Mouse (Mus musculus) forebrain, embryonic 16.5 days (tissue): ENCODE measurements around the gene Olfml3. TPM values are rescaled to one million over a fixed set of nuclear protein-coding genes. Genes with fewer than 3 reads are reported as not detected.

Experiments
- ATAC-seq: fragments of 200-750 bp; cut with Nextera tagmentation; 2 replicates; pipeline ENCODE4 v1.8.0; 2017; ENCODE audit warnings: mild to moderate bottlenecking, moderate library complexity
- H3K27ac ChIP-seq: fragments of 300-500 bp; sonication (generic); 2 replicates; pipeline ENCODE4 v1.5.1; 2014; ENCODE audit warnings: low read length, control low read depth
- H3K27me3 ChIP-seq: fragments of 300-500 bp; sonication (generic); replicated peaks from 2 replicates; pipeline ENCODE4 v1.6.1; 2014; ENCODE audit warnings: low read length; ENCODE audit not compliant: control insufficient read depth, insufficient read depth
- H3K36me3 ChIP-seq: fragments of 300-500 bp; sonication (generic); 2 replicates; pipeline ENCODE4 v1.6.1; 2014; ENCODE audit not compliant: control insufficient read depth, insufficient read depth
- H3K4me1 ChIP-seq: fragments of 300-500 bp; sonication (generic); replicated peaks from 2 replicates; pipeline ENCODE4 v1.6.1; 2014; ENCODE audit warnings: low read length; ENCODE audit not compliant: control insufficient read depth, insufficient read depth
- H3K4me2 ChIP-seq: fragments of 300-500 bp; sonication (generic); 2 replicates; pipeline ENCODE4 v1.6.1; 2014; ENCODE audit warnings: mild to moderate bottlenecking, low read length, control low read depth
- H3K4me3 ChIP-seq: fragments of 300-500 bp; sonication (generic); replicated peaks from 2 replicates; pipeline ENCODE4 v1.5.1; 2014; ENCODE audit warnings: mild to moderate bottlenecking, low read length, control low read depth
- H3K9ac ChIP-seq: fragments of 300-500 bp; sonication (generic); replicated peaks from 2 replicates; pipeline ENCODE4 v1.6.1; 2014; ENCODE audit warnings: low read depth, low read length, control low read depth
- H3K9me3 ChIP-seq: fragments of 300-500 bp; sonication (generic); 2 replicates; pipeline ENCODE4 v1.6.1; 2016; ENCODE audit warnings: low read length; ENCODE audit not compliant: control insufficient read depth
- WGBS: fragments of 180-500 bp; shearing (Covaris S2); extraction: QIAGEN DNeasy Blood & Tissue Kit; methylation state at CpG from one replicate; pipeline ENCODE4 v1.1.7; 2014; 5-methylcytosine and 5-hydroxymethylcytosine counted together
- polyA plus RNA-seq: library from polyadenylated mRNA; unstranded; fragments of >200 nt; fragmentation: Nextera tagmentation; extraction: Ambion mirVana; gene quantifications from 2 replicates; pipeline ENCODE4 v1.2.1, GENCODE M21; 2015

Olfml3 gene
- polyA plus RNA-seq, 1 experiment from 2014 or later: 5.1 TPM

- 89% methylated on average over 5 of the region's 5 CpGs for WGBS
Observed at GRCm38 (mm10) chr3:103746711-103747110, 8.9 kb upstream of the Olfml3 start.

GRCm38 (mm10) chr3:103745001-103745770 lies 7.4 kb upstream of the Olfml3 start:
- Histone ChIP-seq H3K27me3 (no peaks in the 10 kb centered on the region), H3K9ac (no peak overlapping the region), H3K9me3 (no peaks in the 10 kb centered on the region), H3K4me3 (no peak overlapping the region), H3K4me1 (no peaks in the 10 kb centered on the region), H3K4me2 (no peak overlapping the region), H3K36me3 (peaks cover 39% of the 10 kb centered on the region), H3K27ac (no peak overlapping the region)
- 94% methylated on average over 14 of the region's 14 CpGs for WGBS
- no peak for ATAC-seq

More at GRCm38 (mm10) chr3:103746711-103747110, 8.9 kb upstream of the Olfml3 start:
- H3K4me1 ChIP-seq: no peaks in the 10 kb centered on the region
- H3K4me2 ChIP-seq: no peak overlapping the region
- no peak overlapping the region for H3K9ac ChIP-seq
- H3K9me3 ChIP-seq: no peaks in the 10 kb centered on the region
- no peak overlapping the region for H3K4me3 ChIP-seq
- H3K27me3 ChIP-seq: no peaks in the 10 kb centered on the region
- no peak overlapping the region for H3K27ac ChIP-seq
- no peak for ATAC-seq
- H3K36me3 ChIP-seq: peaks cover 39% of the 10 kb centered on the region

- Histone ChIP-seq H3K4me1 (peaks cover 3% of the 10 kb centered on the region), H3K27me3 (no peaks in the 10 kb centered on the region), H3K4me3 (no peak overlapping the region), H3K4me2 (no peak overlapping the region), H3K27ac (no peak overlapping the region), H3K36me3 (peaks cover 27% of the 10 kb centered on the region), H3K9ac (no peak overlapping the region), H3K9me3 (no peaks in the 10 kb centered on the region)
- no peak for ATAC-seq
- WGBS: 87% methylated on average over 6 of the region's 6 CpGs
Observed at GRCm38 (mm10) chr3:103743208-103743607, 5.4 kb upstream of the Olfml3 start.

- Histone ChIP-seq H3K4me3 (no peak overlapping the region), H3K27ac (no peak overlapping the region), H3K4me2 (no peak overlapping the region), H3K9ac (no peak overlapping the region), H3K27me3 (no peaks in the 10 kb centered on the region), H3K4me1 (peaks cover 27% of the 10 kb centered on the region), H3K36me3 (peaks cover 20% of the 10 kb centered on the region), H3K9me3 (no peaks in the 10 kb centered on the region)
- ATAC-seq: no peak
- 36% methylated on average over 5 of the region's 5 CpGs for whole genome bisulfite sequencing
Observed at GRCm38 (mm10) chr3:103740342-103740741, 2.5 kb upstream of the Olfml3 start.

- Histone ChIP-seq H3K9me3 (no peaks in the 10 kb centered on the region), H3K9ac (peak within 1 kb of the TSS; percentile 37), H3K4me2 (peak within 1 kb of the TSS; percentile 52), H3K4me3 (peak within 1 kb of the TSS; percentile 22), H3K27ac (peak within 1 kb of the TSS; percentile 86), H3K4me1 (peaks cover 38% of the 10 kb centered on the region), H3K27me3 (no peaks in the 10 kb centered on the region), H3K36me3 (peaks cover 12% of the 10 kb centered on the region; the same call in 1 of the 2 replicates)
- no peak for ATAC-seq
- 95% methylated on average over 1 of the region's 1 CpGs for WGBS
Observed at GRCm38 (mm10) chr3:103739329-103739728, 1.5 kb upstream of the Olfml3 start, which contains the start of gene Gm10964. Gene Gm10964 (plus strand): TSS chr3:103739366.

GRCm38 (mm10) chr3:103737061-103737754 lies 593 bp downstream of the Olfml3 start:
- no peaks in the 10 kb centered on the region for H3K9me3 ChIP-seq
- ATAC-seq: no peak
- 30% methylated on average over 16 of the region's 16 CpGs for WGBS
- H3K9ac ChIP-seq: peak overlapping the region; percentile 37; the same call in 1 of the 2 replicates
- H3K27me3 ChIP-seq: no peaks in the 10 kb centered on the region
- H3K27ac ChIP-seq: peak overlapping the region; percentile 86
- H3K4me3 ChIP-seq: peak overlapping the region; percentile 22
- peaks cover 54% of the 10 kb centered on the region for H3K4me1 ChIP-seq
- H3K4me2 ChIP-seq: peak overlapping the region; percentile 52
- H3K36me3 ChIP-seq: 0 out of 2 replicates have a peak, but pooled peaks cover 1% of the 10 kb centered on the region

- Histone ChIP-seq H3K4me3 (no peak overlapping the region), H3K36me3 (no peaks in the 10 kb centered on the region), H3K9ac (no peak overlapping the region), H3K4me2 (no peak overlapping the region), H3K9me3 (no peaks in the 10 kb centered on the region; the same call in 1 of the 2 replicates), H3K4me1 (peaks cover 54% of the 10 kb centered on the region), H3K27me3 (no peaks in the 10 kb centered on the region), H3K27ac (no peak overlapping the region; the same call in 1 of the 2 replicates)
- ATAC-seq: no peak
- WGBS: 84% methylated on average over 28 of the region's 28 CpGs
Observed at GRCm38 (mm10) chr3:103735776-103736600, 1.8 kb downstream of the Olfml3 start.

- no peak for ATAC-seq
- peak overlapping the region; percentile 66 for H3K27ac ChIP-seq
- H3K27me3 ChIP-seq: no peaks in the 10 kb centered on the region
- peak overlapping the region; percentile 10; the same call in 1 of the 2 replicates for H3K9ac ChIP-seq
- H3K4me3 ChIP-seq: no peak overlapping the region
- 10% methylated on average over 11 of the region's 11 CpGs for WGBS
- peaks cover 54% of the 10 kb centered on the region for H3K4me1 ChIP-seq
- H3K4me2 ChIP-seq: peak overlapping the region; percentile 52; the same call in 1 of the 2 replicates
- H3K9me3 ChIP-seq: no peaks in the 10 kb centered on the region; the same call in 1 of the 2 replicates
- no peaks in the 10 kb centered on the region for H3K36me3 ChIP-seq
Observed at GRCm38 (mm10) chr3:103734696-103735519, 2.9 kb downstream of the Olfml3 start.
